Mouse (Mus musculus) heart, embryonic 16.5 days (tissue): ENCODE measurements around the gene Trpm4. TPM values are rescaled to one million over a fixed set of nuclear protein-coding genes. Genes with fewer than 3 reads are reported as not detected.
A peak's percentile ranks its signal among the peaks of the same experiment; 100 is the strongest.

ENCODE experiments used
- ATAC-seq: fragments of 200-750 bp; cut with Nextera tagmentation; replicated peaks from 2 replicates; pipeline ENCODE4 v1.8.0; 2017; ENCODE audit warnings: moderate number of reproducible peaks; ENCODE audit not compliant: insufficient read depth, low FRiP score; ENCODE audit errors: extremely low read depth
- H3K27ac ChIP-seq: fragments of 300-500 bp; sonication (generic); 2 replicates; pipeline ENCODE4 v1.5.1; 2014; ENCODE audit warnings: mild to moderate bottlenecking, low read length, control low read depth, moderate library complexity
- H3K27me3 ChIP-seq: fragments of 300-500 bp; sonication (generic); 2 replicates; pipeline ENCODE4 v1.6.1; 2014; ENCODE audit warnings: low read length, mixed read lengths; ENCODE audit not compliant: control insufficient read depth, insufficient read depth
- H3K36me3 ChIP-seq: fragments of 300-500 bp; sonication (generic); 2 replicates; pipeline ENCODE4 v1.6.1; 2014; ENCODE audit not compliant: control insufficient read depth, insufficient read depth
- H3K4me1 ChIP-seq: fragments of 300-500 bp; sonication (generic); 2 replicates; pipeline ENCODE4 v1.6.1; 2014; ENCODE audit warnings: low read length, mixed read lengths; ENCODE audit not compliant: control insufficient read depth, insufficient read depth
- H3K4me2 ChIP-seq: fragments of 300-500 bp; sonication (generic); 2 replicates; pipeline ENCODE4 v1.6.1; 2014; ENCODE audit warnings: low read depth, mild to moderate bottlenecking, control low read depth, low read length
- H3K4me3 ChIP-seq: fragments of 300-500 bp; sonication (generic); 2 replicates; pipeline ENCODE4 v1.5.1; 2014; ENCODE audit warnings: mild to moderate bottlenecking, control low read depth, low read length
- H3K9ac ChIP-seq: fragments of 300-500 bp; sonication (generic); 2 replicates; pipeline ENCODE4 v1.6.1; 2014; ENCODE audit warnings: low read length, control low read depth
- H3K9me3 ChIP-seq: fragments of 300-500 bp; sonication (generic); replicated peaks from 2 replicates; pipeline ENCODE4 v1.6.1; 2016; ENCODE audit warnings: low read length; ENCODE audit not compliant: control insufficient read depth
- WGBS: fragments of 180-500 bp; shearing (Covaris S2); extraction: QIAGEN DNeasy Blood & Tissue Kit; methylation state at CpG from one replicate; pipeline ENCODE4 v1.1.7; 2014; 5-methylcytosine and 5-hydroxymethylcytosine counted together
- polyA plus RNA-seq: library from polyadenylated mRNA; unstranded; fragments of >200 nt; fragmentation: Nextera tagmentation; extraction: Ambion mirVana; gene quantifications from 2 replicates; pipeline ENCODE4 v1.2.1, GENCODE M21; 2015

Gene Trpm4
- polyA plus RNA-seq, 1 experiment from 2014 or later = 12.4 TPM

DNA sequence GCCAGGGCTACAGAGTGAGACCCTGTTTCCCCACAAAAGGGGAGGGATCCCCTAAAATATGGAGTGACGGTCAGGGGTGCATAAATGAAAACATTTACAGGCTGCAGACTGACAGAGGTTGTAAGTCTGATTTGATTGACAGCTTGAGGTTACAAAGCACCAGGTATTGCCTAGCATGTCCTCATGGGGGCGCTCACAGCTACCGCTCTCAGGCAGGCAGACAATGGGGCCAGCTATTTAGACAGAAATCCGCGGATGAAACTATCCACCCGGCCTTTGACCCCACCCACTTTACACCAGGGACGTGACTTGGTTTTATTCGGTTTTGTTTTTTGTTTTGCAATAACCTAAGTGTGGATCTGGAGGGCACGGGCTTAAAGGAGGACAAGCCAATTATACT, 24.1 kb downstream of the Trpm4 start:
- H3K9ac ChIP-seq = no peak overlapping the region
- no peak for ATAC-seq
- no peak overlapping the region for H3K4me3 ChIP-seq
- H3K9me3 ChIP-seq = no peaks in the 10 kb centered on the region
- H3K4me2 ChIP-seq = no peak overlapping the region
- H3K4me1 ChIP-seq = 0 out of 2 replicates have a peak, but pooled peaks cover 3% of the 10 kb centered on the region
- H3K27me3 ChIP-seq = no peaks in the 10 kb centered on the region
- no peak overlapping the region for H3K27ac ChIP-seq
- WGBS = 16% methylated on average over 9 of the region's 9 CpGs
- peaks cover 2% of the 10 kb centered on the region; the same call in 1 of the 2 replicates for H3K36me3 ChIP-seq

DNA sequence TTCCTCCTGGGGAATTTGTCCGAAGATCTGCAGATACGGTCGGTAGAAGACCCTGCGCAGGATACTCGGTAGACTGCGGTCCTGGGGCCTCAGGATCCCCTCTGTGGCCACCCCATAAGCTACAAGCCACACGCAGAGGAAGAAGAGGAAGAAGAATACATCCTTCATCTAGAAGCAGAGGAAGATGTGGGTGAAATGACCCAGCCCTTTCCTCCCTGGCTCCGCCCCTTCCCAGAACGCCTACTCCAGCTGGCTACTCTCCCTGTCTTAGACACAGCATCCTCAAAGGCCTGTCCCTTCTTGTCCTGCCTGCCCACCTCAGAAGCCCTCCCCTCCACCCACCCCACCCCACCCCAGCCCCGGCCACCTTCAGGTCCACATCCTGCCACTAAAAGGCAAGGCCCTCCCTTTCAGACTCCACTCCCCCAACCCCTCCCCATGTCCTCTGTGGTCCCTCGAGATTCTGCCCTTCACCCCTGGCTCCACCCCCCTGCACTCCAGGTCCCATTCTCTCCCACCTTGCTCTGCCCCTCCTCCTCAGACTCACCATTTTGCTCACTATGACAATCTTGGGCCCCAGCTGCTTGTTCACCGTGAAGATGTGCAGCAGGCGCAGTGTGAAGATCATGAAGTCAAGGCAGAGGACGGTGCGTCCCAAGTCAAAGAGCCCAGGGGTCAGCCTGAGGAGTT, 24.9 kb downstream of the Trpm4 start:
- Histone ChIP-seq H3K4me1 (0 out of 2 replicates have a peak, but pooled peaks cover 3% of the 10 kb centered on the region), H3K4me3 (no peak overlapping the region), H3K27ac (no peak overlapping the region), H3K4me2 (no peak overlapping the region), H3K9ac (no peak overlapping the region), H3K36me3 (peaks cover 4% of the 10 kb centered on the region), H3K27me3 (no peaks in the 10 kb centered on the region), H3K9me3 (no peaks in the 10 kb centered on the region)
- WGBS = 74% methylated on average over 14 of the region's 15 CpGs
- no peak for ATAC-seq

DNA sequence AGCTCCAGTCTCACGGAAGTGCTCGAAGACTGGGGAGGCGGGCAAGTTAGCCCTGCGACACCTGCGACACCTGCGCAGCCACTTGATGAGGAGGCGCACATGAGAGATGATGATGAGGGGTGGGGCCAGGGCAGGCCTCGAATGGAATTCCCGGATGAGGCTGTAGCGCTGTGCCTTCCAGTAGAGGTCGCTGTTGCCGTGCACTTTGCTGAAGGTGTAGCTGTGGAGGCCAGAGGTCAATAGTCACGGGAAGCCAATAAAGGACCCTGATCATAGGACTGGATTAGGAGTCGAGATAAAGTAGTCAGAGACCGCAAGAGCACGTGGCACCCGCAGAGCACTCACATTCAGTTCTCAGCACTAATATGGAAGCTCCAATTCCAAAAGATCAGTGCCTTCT, 28.3 kb downstream of the Trpm4 start:
- peaks cover 8% of the 10 kb centered on the region for H3K36me3 ChIP-seq
- no peaks in the 10 kb centered on the region for H3K9me3 ChIP-seq
- 22% methylated on average over 17 of the region's 17 CpGs for WGBS
- H3K27ac ChIP-seq = no peak overlapping the region
- no peak for ATAC-seq
- no peak overlapping the region for H3K9ac ChIP-seq
- H3K27me3 ChIP-seq = no peaks in the 10 kb centered on the region
- no peak overlapping the region for H3K4me3 ChIP-seq
- H3K4me2 ChIP-seq = 0 out of 2 replicates have a peak overlapping the region, but pooled peaks have one; percentile 10
- no peaks in the 10 kb centered on the region for H3K4me1 ChIP-seq

DNA sequence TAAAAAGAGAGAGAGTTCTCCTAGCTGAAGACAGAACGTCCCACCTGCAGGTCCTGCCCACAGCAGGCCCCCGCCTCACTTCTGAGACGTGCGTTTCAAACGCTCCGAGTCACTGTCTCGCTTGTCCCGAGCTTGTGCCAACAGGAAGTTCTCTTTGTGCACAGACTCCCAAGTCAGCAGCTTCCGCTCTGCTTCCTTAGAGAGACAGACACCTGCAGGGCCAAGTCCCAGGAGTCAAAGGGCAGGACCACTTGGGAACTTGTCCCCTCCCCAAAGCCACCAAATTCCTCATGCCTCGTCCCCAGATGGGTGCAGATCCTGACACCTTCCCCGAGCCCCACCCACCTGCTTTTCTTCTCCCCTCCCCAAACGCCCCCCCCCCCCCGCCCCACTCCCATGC, 28.7 kb downstream of the Trpm4 start:
- H3K27ac ChIP-seq = no peak overlapping the region
- H3K9ac ChIP-seq = no peak overlapping the region
- 0 out of 2 replicates have a peak overlapping the region, but pooled peaks have one; percentile 10 for H3K4me2 ChIP-seq
- peaks cover 8% of the 10 kb centered on the region for H3K36me3 ChIP-seq
- ATAC-seq = no peak
- 35% methylated on average over 12 of the region's 13 CpGs for WGBS
- no peak overlapping the region for H3K4me3 ChIP-seq
- H3K27me3 ChIP-seq = no peaks in the 10 kb centered on the region
- no peaks in the 10 kb centered on the region for H3K9me3 ChIP-seq
- H3K4me1 ChIP-seq = no peaks in the 10 kb centered on the region; the same call in 1 of the 2 replicates

DNA sequence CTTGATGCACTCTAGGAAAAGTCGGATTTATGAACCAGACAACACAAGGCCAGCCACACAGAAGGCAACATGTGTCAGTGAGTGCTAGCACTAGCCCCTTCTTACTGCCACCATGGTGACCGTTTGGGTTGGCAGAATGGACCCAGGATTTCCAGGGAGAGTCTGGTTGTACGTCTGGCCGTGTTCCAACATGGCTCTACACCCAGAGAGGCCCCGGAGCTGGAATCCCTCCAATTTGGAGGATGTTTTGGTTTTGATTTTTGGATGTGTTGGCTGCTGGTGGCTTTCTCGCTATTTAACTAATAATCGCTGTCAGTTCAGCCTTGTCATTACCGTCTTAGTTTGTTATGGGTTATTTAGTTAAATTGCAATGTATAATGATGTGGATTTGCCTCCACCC, 31.0 kb downstream of the Trpm4 start:
- Histone ChIP-seq H3K36me3 (peaks cover 6% of the 10 kb centered on the region; the same call in 1 of the 2 replicates), H3K27ac (no peak overlapping the region), H3K4me3 (no peak overlapping the region), H3K4me1 (no peaks in the 10 kb centered on the region; the same call in 1 of the 2 replicates), H3K9me3 (no peaks in the 10 kb centered on the region), H3K27me3 (no peaks in the 10 kb centered on the region), H3K9ac (no peak overlapping the region), H3K4me2 (no peak overlapping the region)
- no peak for ATAC-seq
- WGBS = 59% methylated on average over 8 of the region's 8 CpGs

DNA sequence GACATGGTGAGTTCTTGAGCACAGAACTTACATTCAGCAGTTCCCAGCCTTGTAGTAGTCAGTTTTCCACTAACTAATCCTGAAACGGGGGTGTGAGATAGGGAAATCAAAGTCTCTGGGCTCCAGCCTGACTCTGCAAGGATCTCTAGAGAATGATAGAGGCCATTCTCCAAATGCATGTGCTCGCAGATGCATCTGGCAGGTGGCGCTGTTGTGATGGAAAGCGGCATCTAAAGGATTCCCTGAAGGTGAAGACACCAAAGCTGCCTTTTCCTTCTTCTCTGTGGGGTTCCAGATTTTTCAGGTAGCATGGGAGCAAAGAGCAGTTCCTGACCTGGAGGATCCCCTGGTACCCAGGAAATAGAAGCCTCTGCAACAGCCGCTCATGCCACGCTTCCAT, 33.3 kb downstream of the Trpm4 start:
- Histone ChIP-seq H3K9me3 (no peaks in the 10 kb centered on the region), H3K27ac (no peak overlapping the region), H3K4me1 (no peaks in the 10 kb centered on the region; the same call in 1 of the 2 replicates), H3K27me3 (no peaks in the 10 kb centered on the region), H3K36me3 (peaks cover 6% of the 10 kb centered on the region; the same call in 1 of the 2 replicates), H3K4me2 (no peak overlapping the region), H3K9ac (no peak overlapping the region), H3K4me3 (no peak overlapping the region)
- 12% methylated on average over 6 of the region's 6 CpGs for WGBS
- ATAC-seq = no peak; the same call in 1 of the 2 replicates

DNA sequence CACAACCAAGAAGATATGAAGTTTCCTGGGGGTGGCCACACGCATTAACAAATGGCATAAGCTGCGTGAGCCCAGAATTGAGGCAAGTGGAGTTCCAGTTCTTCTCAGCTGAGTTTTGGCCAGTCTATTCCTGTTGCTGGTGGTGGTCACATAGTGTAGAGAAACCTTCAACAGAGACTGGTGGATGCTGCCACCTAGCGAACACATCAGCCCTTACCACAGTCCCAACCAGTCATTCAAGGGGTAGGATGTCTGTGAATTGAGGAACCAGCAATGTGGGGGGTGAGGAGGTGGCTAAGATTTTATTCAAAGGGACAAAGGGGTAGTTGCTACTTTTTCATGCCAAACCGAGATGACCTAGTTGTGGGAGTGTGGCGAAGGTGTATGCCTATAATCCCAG, 33.8 kb downstream of the Trpm4 start:
- 9% methylated on average over 5 of the region's 5 CpGs for WGBS
- no peak overlapping the region for H3K4me2 ChIP-seq
- no peak overlapping the region for H3K9ac ChIP-seq
- no peaks in the 10 kb centered on the region for H3K9me3 ChIP-seq
- H3K4me3 ChIP-seq = no peak overlapping the region
- peak; percentile 88 for ATAC-seq
- H3K4me1 ChIP-seq = no peaks in the 10 kb centered on the region; the same call in 1 of the 2 replicates
- no peaks in the 10 kb centered on the region for H3K27me3 ChIP-seq
- peaks cover 6% of the 10 kb centered on the region; the same call in 1 of the 2 replicates for H3K36me3 ChIP-seq
- H3K27ac ChIP-seq = no peak overlapping the region

DNA sequence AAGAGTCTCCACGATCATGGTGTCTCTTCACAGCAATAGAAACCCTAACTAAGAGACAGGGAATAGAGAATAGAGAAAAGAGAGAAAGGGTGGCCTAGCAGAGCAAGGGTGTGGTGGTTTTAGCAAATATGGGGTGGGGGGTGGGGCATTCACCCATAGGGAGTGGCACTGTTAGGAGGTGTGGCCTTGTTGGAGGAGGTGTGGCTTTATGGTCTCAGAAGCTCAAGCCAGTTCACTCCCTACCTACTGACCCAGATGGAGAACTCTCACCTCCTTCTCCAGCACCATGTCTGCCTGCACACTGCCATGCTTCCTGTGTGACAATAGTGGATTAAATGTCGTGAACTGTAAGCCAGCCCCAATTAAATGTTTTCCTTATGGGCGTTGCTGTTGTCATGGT, 36.0 kb downstream of the Trpm4 start:
- Histone ChIP-seq H3K9me3 (no peaks in the 10 kb centered on the region), H3K4me3 (no peak overlapping the region), H3K4me1 (no peaks in the 10 kb centered on the region; the same call in 1 of the 2 replicates), H3K27me3 (no peaks in the 10 kb centered on the region), H3K9ac (no peak overlapping the region), H3K4me2 (no peak overlapping the region), H3K27ac (no peak overlapping the region), H3K36me3 (no peaks in the 10 kb centered on the region)
- ATAC-seq = no peak
- WGBS = 65% methylated on average over 3 of the region's 3 CpGs

DNA sequence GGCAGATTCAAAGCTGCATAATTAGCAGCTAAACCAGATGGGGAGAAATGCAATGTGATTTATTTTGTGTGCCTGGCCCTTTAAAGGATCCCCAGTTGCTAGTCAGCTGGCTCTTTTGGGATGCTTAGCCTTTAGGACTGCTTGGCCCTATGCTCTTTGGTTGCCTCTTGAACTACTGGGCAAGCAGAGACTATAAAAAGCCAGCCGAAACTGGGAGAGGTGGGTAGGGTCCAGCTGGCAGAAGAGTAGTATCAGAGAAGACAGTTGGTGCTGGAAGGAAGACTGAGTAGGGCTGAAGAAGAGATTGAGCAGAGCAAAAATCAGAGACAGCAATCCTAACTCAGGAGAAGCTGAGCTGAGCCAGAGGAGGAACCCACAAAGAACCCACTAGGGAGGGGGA, 37.0 kb downstream of the Trpm4 start:
- Histone ChIP-seq H3K4me3 (no peak overlapping the region), H3K27ac (no peak overlapping the region), H3K4me2 (no peak overlapping the region), H3K9me3 (no peaks in the 10 kb centered on the region), H3K4me1 (no peaks in the 10 kb centered on the region; the same call in 1 of the 2 replicates), H3K27me3 (no peaks in the 10 kb centered on the region), H3K9ac (no peak overlapping the region), H3K36me3 (no peaks in the 10 kb centered on the region)
- 89% methylated on average over 1 of the region's 1 CpGs for WGBS
- no peak for ATAC-seq
